Mouse (Mus musculus) lung, embryonic 14.5 days (tissue): Measurements from ENCODE around the gene Lrrc58. TPM values are rescaled to one million over a fixed set of nuclear protein-coding genes. Genes with fewer than 3 reads are reported as not detected.

ENCODE experiments used
- ATAC-seq: fragments of 200-750 bp; cut with Nextera tagmentation; 2 replicates; pipeline ENCODE4 v1.8.0; 2017; ENCODE audit warnings: mild to moderate bottlenecking, moderate TSS enrichment, moderate library complexity; ENCODE audit not compliant: insufficient read depth
- DNase-seq: peaks from one replicate; pipeline ENCODE4 v3.0.0-alpha.2; 2015
- H3K27ac ChIP-seq: fragments of 300-500 bp; sonication (generic); 2 replicates; pipeline ENCODE4 v1.5.1; 2014; ENCODE audit warnings: low read depth, mild to moderate bottlenecking, moderate library complexity
- H3K27me3 ChIP-seq: fragments of 300-500 bp; sonication (generic); 2 replicates; pipeline ENCODE4 v1.6.1; 2014; ENCODE audit warnings: low read length, control low read depth; ENCODE audit not compliant: insufficient read depth
- H3K36me3 ChIP-seq: fragments of 300-500 bp; sonication (generic); 2 replicates; pipeline ENCODE4 v1.6.1; 2014; ENCODE audit warnings: control low read depth; ENCODE audit not compliant: insufficient read depth
- H3K4me1 ChIP-seq: fragments of 300-500 bp; sonication (generic); 2 replicates; pipeline ENCODE4 v1.6.1; 2014; ENCODE audit warnings: antibody characterized with exemption, control low read depth; ENCODE audit not compliant: insufficient read depth
- H3K4me2 ChIP-seq: fragments of 300-500 bp; sonication (generic); 2 replicates; pipeline ENCODE4 v1.6.1; 2014; ENCODE audit warnings: mild to moderate bottlenecking
- H3K4me3 ChIP-seq: fragments of 300-500 bp; sonication (generic); 2 replicates; pipeline ENCODE4 v1.5.1; 2014; ENCODE audit warnings: low read depth, low read length
- H3K9ac ChIP-seq: fragments of 300-500 bp; sonication (generic); 2 replicates; pipeline ENCODE4 v1.6.1; 2014
- H3K9me3 ChIP-seq: fragments of 300-500 bp; sonication (generic); 2 replicates; pipeline ENCODE4 v1.6.1; 2016; ENCODE audit warnings: low read depth, low read length, control low read depth
- CTCF ChIP-seq: IDR thresholded peaks from 2 replicates; pipeline ENCODE4 v1.5.1; 2016; ENCODE audit warnings: antibody characterized with exemption, low read depth
- WGBS: fragments of 180-500 bp; shearing (Covaris S2); extraction: QIAGEN DNeasy Blood & Tissue Kit; methylation state at CpG from one replicate; pipeline ENCODE4 v1.1.7; 2014; 5-methylcytosine and 5-hydroxymethylcytosine counted together
- polyA plus RNA-seq: library from polyadenylated mRNA; unstranded; fragments of >200 nt; fragmentation: Nextera tagmentation; extraction: Ambion mirVana; gene quantifications from 2 replicates; pipeline ENCODE4 v1.2.1, GENCODE M21; 2014

Gene Lrrc58
- polyA plus RNA-seq, 1 experiment from 2014 or later: 78.4 TPM

DNA sequence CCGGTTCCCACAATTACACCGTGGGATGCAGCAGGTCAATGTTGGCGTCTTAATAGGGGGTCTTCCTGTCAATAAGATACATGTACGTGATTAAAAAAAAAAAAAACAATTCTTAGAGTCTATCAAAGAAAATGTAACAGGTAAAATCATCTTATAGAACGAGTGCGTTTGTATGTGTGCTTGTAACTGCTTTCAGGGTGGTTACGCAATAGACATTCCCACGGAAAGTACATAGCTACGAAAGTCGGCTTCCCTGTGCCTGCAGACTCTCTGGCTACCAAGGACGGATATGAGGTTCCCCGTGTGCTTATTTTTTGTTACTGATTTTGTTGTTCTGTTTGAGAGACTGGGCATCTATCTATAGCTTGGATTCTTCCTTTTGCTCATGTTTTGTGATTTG lies 24.4 kb upstream of the Lrrc58 start:
- Histone ChIP-seq H3K4me3 (no peak overlapping the region), H3K4me1 (peaks cover 8% of the 10 kb centered on the region), H3K27me3 (no peaks in the 10 kb centered on the region), H3K9ac (no peak overlapping the region), H3K36me3 (no peaks in the 10 kb centered on the region), H3K27ac (no peak overlapping the region), H3K9me3 (no peaks in the 10 kb centered on the region), H3K4me2 (no peak overlapping the region)
- DNase-seq (peak; percentile 35), ATAC-seq (no peak)
- 77% methylated on average over 12 of the region's 12 CpGs for WGBS
- TF ChIP-seq CTCF: no peak

DNA sequence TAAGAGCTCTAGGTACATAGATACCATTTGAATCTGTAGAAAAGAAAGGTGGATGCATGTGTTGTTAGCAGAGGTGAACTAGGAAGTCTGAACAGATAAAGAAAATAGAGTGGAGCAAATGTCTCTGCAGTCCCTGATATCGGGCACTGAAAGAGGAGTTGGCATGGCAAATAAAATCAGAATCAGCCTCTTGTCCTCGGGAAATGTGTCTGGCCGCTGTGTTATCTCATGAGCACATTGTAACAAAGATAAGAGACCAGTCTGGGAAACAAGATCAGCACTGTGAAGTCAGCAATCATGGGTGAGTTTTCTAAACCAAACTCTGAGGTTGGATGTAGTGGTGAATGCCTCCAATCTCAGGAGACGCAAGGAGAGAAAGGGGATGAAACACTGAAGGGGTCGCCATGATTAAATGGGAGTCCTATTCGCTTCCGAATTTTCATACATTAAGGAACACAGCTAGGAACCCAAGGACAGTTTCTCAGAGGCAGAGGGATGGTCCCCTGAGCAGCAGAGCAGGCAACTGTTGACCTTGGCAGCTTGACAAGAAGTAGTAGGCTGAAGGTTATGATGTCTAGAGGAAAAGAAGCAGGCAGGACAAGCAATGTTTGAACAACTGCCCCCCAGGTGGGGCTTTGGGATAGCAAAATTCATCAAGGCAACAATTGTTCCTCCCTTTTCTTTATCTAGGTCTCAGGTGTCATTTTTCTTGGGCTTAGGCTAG lies 22.8 kb upstream of the Lrrc58 start:
- no peak for TF ChIP-seq CTCF
- no peak overlapping the region for H3K4me3 ChIP-seq
- H3K4me2 ChIP-seq: no peak overlapping the region
- no peaks in the 10 kb centered on the region for H3K9me3 ChIP-seq
- peaks cover 10% of the 10 kb centered on the region for H3K4me1 ChIP-seq
- no peak overlapping the region for H3K9ac ChIP-seq
- H3K27ac ChIP-seq: no peak overlapping the region
- H3K36me3 ChIP-seq: no peaks in the 10 kb centered on the region
- H3K27me3 ChIP-seq: no peaks in the 10 kb centered on the region
- DNase-seq (peak; percentile 46), ATAC-seq (no peak)
- WGBS: 50% methylated on average over 7 of the region's 7 CpGs

DNA sequence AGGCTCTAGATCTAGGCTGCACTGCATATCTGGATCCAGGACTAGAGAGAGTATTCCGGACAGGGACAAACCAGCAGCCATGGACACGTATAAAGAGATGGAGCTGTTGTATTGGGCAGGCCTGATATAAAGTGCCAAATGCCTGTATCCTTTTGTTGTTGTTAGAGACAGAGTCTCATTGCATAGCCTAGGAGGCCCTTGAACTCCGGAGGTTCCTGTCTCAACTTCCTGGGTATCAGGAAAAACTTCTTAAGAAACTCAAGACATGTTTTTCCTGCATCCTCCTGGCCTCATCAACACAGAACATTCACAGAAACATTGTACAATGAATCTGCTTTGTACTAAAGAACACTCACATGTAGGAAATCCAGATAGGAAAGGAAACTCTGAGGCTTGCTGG lies 21.1 kb upstream of the Lrrc58 start:
- H3K27ac ChIP-seq: no peak overlapping the region
- H3K9me3 ChIP-seq: no peaks in the 10 kb centered on the region
- no peak for TF ChIP-seq CTCF
- ATAC-seq: no peak
- H3K9ac ChIP-seq: no peak overlapping the region
- H3K4me1 ChIP-seq: peaks cover 15% of the 10 kb centered on the region
- DNase-seq: no peak
- no peaks in the 10 kb centered on the region for H3K27me3 ChIP-seq
- WGBS: 75% methylated on average over 3 of the region's 3 CpGs
- no peak overlapping the region for H3K4me2 ChIP-seq
- no peak overlapping the region for H3K4me3 ChIP-seq
- no peaks in the 10 kb centered on the region for H3K36me3 ChIP-seq

DNA sequence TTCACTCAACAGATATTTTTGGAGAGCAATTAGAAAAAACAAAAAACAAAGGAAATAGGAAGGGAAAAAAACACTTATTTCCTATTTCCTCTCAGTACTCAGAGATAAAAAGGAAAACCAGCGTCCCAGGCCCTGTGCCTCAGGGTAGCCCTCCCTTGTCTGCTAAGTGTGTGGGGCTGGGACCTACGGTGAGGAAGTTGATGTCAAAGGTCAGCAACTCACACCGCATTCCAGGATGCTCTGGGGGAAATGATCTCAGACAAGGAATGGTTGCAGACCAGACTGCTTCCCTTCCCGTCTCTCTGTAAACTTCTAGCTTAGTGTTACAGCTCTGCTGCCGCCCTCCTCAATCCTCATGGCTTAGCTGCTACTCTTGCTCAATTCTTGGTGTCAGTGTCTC lies 16.8 kb upstream of the Lrrc58 start:
- ATAC-seq (peak; percentile 67; the same call in 1 of the 2 replicates), DNase-seq (peak; percentile 77)
- Histone ChIP-seq H3K9ac (no peak overlapping the region), H3K9me3 (no peaks in the 10 kb centered on the region), H3K4me3 (no peak overlapping the region), H3K4me2 (no peak overlapping the region), H3K27me3 (no peaks in the 10 kb centered on the region), H3K27ac (peak overlapping the region; percentile 56; the same call in 1 of the 2 replicates), H3K36me3 (no peaks in the 10 kb centered on the region), H3K4me1 (peaks cover 11% of the 10 kb centered on the region; the same call in 1 of the 2 replicates)
- 27% methylated on average over 5 of the region's 5 CpGs for WGBS
- TF ChIP-seq CTCF: no peak

DNA sequence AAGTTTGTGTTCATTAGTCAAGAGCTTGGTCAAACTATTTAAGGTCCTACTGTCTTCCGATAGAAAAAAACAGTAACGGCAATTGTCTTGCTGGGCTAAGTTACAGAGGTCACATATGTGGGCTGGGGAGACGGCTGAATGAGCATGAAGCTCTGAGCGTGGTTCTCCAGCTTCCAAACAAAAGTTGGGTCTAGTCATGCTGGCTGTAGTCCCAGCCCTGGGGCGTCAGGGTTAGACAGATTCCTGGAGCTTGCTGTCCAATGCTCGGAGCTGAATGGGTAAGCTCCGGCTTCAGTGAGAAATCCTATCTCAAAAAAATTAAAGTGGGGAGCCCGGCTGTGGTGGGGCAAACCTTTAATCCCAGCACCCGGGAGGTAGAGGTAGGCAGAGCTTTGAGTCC lies 14.9 kb upstream of the Lrrc58 start:
- ATAC-seq (no peak), DNase-seq (peak; percentile 68)
- H3K4me2 ChIP-seq: no peak overlapping the region
- H3K27me3 ChIP-seq: no peaks in the 10 kb centered on the region
- H3K36me3 ChIP-seq: no peaks in the 10 kb centered on the region
- 58% methylated on average over 9 of the region's 9 CpGs for WGBS
- TF ChIP-seq CTCF: no peak
- no peaks in the 10 kb centered on the region for H3K9me3 ChIP-seq
- peaks cover 11% of the 10 kb centered on the region; the same call in 1 of the 2 replicates for H3K4me1 ChIP-seq
- H3K4me3 ChIP-seq: no peak overlapping the region
- no peak overlapping the region for H3K27ac ChIP-seq
- no peak overlapping the region for H3K9ac ChIP-seq

DNA sequence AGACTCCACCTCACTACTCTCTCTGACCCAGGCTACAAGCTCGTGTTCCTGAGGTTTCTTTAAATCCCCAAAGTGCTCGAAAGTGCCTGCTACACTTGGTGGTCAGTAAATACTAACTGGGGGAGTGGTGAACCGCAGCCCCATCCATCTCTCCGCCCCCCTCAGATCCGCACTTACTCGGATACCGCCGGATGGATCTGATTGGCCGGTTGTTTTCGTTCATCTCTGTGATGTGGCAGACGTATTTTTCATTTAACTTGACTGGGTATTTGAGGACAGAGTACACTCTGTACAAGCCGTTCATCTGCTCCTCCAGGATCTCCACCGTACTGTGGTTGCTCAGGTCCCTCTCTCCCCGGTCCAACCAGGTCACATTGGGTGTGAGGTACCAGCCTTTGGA lies 14.1 kb upstream of the Lrrc58 start:
- Histone ChIP-seq H3K27ac (no peak overlapping the region), H3K4me1 (peaks cover 11% of the 10 kb centered on the region; the same call in 1 of the 2 replicates), H3K36me3 (no peaks in the 10 kb centered on the region), H3K4me3 (no peak overlapping the region), H3K9me3 (no peaks in the 10 kb centered on the region), H3K4me2 (peak overlapping the region; percentile 25; the same call in 1 of the 2 replicates), H3K9ac (no peak overlapping the region), H3K27me3 (no peaks in the 10 kb centered on the region)
- ATAC-seq: no peak
- 47% methylated on average over 14 of the region's 14 CpGs for WGBS
- TF ChIP-seq CTCF: no peak
- DNase-seq: no peak

DNA sequence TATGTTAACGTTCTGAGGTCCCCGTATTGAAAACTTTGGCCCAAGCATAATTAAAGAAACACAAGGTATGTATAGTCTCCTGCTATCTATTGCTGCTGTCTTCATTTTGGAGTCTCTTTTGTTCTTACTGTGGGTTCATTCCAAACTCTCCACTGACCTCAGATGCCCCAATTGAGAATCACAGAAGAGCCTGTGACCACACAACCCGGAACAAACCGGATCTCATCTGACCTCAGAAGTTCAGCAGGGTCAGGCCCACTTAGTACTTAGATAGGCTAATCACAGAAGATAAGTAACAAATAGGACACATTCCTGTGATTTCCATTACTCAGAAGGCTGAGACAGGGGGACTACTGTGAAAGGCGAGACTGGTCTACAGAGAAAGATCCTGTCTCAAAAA lies 13.6 kb upstream of the Lrrc58 start:
- no peak overlapping the region for H3K4me2 ChIP-seq
- ATAC-seq: no peak
- WGBS: 36% methylated on average over 5 of the region's 5 CpGs

More for the DNA sequence above, 13.6 kb upstream of the Lrrc58 start:
- H3K4me3 ChIP-seq: no peak overlapping the region
- H3K4me1 ChIP-seq: peaks cover 11% of the 10 kb centered on the region; the same call in 1 of the 2 replicates
- H3K9ac ChIP-seq: no peak overlapping the region
- no peak overlapping the region for H3K27ac ChIP-seq
- H3K9me3 ChIP-seq: no peaks in the 10 kb centered on the region
- H3K27me3 ChIP-seq: no peaks in the 10 kb centered on the region
- DNase-seq: no peak
- H3K36me3 ChIP-seq: no peaks in the 10 kb centered on the region
- TF ChIP-seq CTCF: no peak
